Mouse (Mus musculus): ENCODE data around the gene Zbtb41.

- TF ChIP-seq CTCF (IDR thresholded peaks at IDR 0.05) (no peak), EP300 (IDR thresholded peaks at IDR 0.05; ENCODE audit: insufficient read depth, low read depth, low read length) (no peak)
Measured at GRCm38 (mm10) chr1:139425006-139425405, 2.9 kb downstream of the Zbtb41 start.

All from heart, adult 2 months (tissue).